Mouse (Mus musculus) left cerebral cortex, postnatal 14 days (tissue): ENCODE results near the gene Ttc9b. TPM values are rescaled to one million over a fixed set of nuclear protein-coding genes. Genes with fewer than 3 reads are reported as not detected.
A peak's percentile ranks its signal among the peaks of the same experiment; 100 is the strongest.
"Not testable (repeated sequence)": the region's sequence is repeated elsewhere in the genome, so short reads cannot be mapped to it uniquely, and the experiment has no call there.

ENCODE experiments used
- DNase-seq, 2 experiments: peaks; one replicate each; pipeline ENCODE4 v3.0.0; 2021 to 2022; ENCODE audit warnings: low spot score in 2 of 2, mixed read lengths in 1 of 2
- intact Hi-C: fragments of 180-260 bp; cut with DNase I; formaldehyde crosslinking; loops from one replicate; pipeline ENCODE4 v1.15.1; 2025
- long read RNA-seq, 2 experiments: library from polyadenylated mRNA; stranded (forward); transcript quantifications; one replicate each; pipeline ENCODE4 v2.0.0; 2021
- total RNA-seq, 2 experiments: library from RNA; stranded (reverse); gene quantifications; 2 replicates each; pipeline ENCODE4 v1.2.3; 2021

Gene Ttc9b
- 100 to 1,000 TPM; 158 to 159 TPM for total RNA-seq
- long read RNA-seq, experiment 1, transcript Ttc9b-201 (3 exons, 2,052 nt) = major isoform, 429 of 443 reads
- long read RNA-seq, experiment 1, partial matches to known transcripts = 1 of 443 reads
- long read RNA-seq, experiment 1, other reads (novel, unspliced or antisense) = 13 of 443 reads
- long read RNA-seq, experiment 2, transcript Ttc9b-201 (3 exons, 2,052 nt) = major isoform, 311 of 322 reads
- long read RNA-seq, experiment 2, partial matches to known transcripts = 8 of 322 reads
- long read RNA-seq, experiment 2, other reads (novel, unspliced or antisense) = 3 of 322 reads

DNA sequence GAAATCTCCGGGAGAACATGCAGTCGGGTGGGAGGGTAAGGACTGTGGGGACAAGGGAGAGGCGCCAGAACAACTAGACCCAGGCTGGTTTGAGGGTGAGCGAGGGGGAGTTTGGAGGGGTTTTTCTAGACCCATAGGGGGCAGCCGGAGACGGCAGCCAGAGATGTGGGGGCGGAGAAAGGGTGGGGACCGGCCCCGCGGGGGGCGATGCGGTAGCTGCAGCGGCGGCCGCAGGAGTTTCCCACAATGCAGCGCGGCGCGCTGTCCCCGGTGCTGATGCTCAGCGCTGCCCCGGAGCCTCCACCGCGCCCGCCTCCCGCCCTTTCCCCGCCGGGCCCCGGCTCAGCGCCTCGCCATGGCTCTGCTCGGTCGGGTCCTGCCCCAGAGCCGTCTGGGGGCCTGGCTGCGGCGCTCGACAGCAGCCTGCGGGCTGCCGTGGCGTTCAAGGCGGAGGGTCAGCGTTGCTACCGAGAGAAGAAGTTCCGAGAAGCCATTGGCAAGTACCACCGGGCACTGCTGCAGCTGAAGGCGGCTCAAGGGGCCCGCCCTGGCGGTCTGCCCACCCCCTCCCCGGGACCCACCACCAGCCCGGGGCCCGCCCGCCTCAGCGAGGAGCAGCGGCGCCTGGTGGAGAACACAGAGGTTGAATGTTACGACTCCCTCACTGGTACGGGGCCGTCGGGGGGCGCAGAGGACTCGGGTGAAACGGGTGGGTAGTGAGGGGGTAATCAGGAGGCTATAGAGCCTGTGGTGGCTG lies at the start of gene Ttc9b:
Ttc9b (plus strand) TSS at position 235 of the 757 bp plus-strand sequence.
- intact Hi-C loops = loop anchor here (2.0 to 5.0 kb wide), 2 partner anchors 31 to 62 kb away; partner anchors contain the start of gene Akt2
- DNase-seq = peak; percentile 79 to 84

DNA sequence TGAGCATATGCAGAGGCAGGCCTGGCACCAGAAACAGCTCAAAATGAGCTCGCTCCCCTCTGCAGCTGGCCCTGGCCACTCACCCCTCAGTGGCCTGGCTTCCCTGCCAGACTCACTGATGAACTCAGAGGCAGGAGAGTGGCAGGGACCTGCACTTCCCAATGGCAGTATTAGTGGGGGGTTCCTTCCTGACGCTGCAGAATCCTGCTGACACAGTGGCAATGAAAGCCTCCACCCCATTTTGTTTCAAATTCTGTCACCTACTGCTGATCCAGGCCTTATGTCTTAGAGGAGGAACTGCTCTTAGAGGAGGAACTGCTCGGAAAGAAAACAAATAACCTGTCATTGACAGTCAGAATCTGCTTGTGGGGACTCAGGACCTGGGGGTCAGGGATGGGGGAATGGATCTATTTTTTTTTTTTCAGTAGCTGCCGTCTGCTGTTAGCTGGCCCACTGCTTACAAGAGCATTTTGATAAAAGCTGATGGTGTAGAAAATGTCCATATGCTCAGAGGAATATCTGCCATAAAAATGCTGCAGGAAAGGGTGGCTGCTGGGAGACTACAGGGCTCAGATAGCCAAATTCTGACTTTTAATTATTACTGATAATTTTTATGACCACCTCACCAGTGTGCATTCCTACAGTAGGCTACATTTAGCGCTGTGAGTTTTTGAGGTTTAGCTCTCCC lies 48.9 kb upstream of the Ttc9b start:
- intact Hi-C loops = no loop called here
- DNase-seq = no peak

DNA sequence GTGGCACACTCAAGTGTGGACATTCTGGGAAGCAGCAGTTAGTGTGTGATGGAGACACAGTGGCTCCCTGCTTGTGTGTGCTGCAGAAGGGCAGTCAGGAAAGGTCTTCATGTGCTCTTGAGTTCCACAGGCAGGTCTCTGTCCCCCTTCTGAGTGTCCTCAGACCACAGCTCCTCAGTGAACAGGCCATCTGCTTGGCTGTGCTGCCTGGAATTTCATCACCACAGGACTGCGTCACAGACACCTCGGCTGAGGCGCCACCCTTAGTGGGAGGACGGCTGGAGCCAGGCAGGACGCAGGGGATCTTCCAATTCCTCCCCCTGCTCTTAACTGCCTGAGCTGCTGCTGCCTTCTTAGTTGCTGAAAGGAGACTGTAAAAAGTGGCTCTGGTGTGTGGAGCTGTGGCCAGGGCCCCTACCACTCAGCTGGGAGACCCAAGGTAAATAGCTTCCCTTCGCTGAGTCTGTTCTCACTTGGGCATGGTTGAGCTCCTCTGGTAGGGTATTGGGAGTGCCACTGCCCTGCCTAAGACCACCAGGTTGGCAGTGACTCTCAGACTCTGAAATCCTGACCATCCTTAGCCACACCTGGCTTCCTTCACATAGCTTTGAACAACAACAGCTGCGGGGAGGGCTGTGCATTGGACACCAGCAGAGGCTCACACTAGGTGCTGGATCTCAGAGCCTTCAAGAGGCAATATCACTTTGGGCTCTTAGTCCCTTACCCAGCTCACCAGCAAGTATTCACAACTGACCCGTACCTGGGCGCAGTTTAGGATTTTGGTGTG lies 48.0 kb upstream of the Ttc9b start:
- intact Hi-C loops = no loop called here
- DNase-seq = peak; percentile 72 to 79

DNA sequence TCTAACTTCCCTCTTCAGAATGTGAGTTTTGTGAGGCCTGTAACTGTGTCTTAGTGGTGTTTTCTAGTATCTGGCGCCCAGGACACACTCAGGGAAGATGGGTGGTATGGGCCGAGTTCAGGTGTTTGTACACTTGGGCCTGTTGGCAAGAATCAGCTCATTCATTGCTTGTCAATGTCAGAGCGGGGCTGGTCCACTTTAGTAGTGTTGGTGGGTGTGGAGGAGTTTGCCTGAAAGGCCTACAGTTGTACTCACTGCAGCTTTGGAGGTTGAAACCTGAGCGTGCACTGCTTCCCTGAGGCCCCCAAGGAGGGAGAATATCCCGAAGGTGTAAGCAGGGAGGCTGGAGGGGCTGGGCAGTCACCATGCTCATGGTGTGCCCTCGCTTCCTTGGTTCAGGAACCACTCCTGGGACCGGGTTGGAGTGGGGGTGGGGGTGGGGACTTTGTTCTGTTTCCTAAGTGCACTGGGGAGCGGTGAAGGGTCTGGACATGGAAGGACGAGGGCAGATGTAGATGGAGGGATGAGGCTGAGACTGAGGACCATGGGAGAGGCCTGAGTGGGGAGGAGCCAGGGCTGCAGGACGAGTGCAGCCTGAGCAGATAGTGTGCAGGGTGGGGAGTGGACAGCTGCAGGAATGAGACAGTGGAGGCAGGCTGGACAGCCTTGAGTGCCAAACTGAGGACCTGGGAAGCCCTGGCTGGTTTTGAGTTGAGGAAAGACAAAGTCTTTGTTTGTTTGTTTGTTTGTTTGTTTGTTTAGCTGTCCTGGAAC lies 47.0 kb upstream of the Ttc9b start:
- intact Hi-C loops = no loop called here
- DNase-seq = no peak

DNA sequence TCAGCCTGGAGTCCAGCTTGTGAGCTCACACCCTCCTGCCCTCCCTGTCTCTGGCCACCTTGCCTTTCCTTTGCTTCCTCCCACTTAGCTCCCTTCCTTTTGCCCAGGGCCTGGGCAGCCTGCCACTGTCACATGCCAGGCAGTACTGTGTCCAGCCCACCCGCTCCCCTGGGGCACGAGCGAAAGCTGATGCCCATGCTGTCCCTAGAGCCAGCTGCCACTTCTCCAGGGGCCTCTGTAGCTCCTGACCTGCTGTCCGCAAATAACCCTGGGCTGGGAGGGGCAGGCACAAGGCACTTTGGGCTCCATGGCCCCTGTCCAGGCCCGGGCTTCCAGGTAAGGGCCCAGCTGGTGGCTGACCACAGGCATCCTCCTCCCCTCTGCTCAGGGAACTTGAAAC lies 46.1 kb upstream of the Ttc9b start:
- peak in 1 of 2 experiments; percentile 49 for DNase-seq
- intact Hi-C loops = no loop called here

DNA sequence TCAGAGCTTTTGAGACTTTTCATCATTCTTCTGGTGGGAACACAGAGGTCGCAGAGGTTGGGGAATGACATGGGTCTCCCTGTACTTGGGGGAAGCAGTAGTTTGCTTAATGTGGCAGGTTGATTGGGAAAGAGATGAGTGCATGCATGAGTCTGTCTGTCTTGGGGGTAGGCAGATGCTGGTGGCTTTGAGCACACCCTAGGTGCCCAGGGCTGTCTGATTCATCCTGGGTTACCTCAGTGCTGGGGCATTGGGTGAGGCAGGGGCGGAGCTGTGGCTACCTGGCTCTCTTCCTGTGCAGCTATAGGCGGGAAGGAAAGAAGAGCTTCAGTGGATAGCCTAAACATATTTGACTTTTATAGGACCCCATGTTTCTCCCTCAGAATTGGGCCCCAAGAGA lies 45.6 kb upstream of the Ttc9b start:
- intact Hi-C loops = no loop called here
- no peak for DNase-seq

DNA sequence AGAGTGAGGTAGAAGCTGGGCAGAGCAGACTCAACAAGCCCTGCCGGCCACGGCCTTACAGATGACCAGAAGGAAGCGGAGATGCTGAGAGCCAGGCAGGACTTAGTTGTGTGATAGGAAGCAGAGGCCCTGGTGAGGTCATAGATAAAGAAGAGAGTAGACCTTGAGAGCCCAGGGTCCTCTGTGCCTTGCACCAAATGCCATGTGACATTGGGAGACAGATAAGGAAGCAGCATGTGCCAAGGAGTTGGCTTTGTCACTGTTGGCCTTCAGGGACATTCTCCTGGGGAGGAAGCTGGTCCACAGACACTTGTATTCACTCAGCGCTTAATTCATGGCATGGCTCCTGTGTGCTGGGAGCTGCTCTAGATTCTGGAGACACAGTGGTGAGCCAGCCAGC lies 44.4 kb upstream of the Ttc9b start:
- intact Hi-C loops = no loop called here
- DNase-seq = no peak

DNA sequence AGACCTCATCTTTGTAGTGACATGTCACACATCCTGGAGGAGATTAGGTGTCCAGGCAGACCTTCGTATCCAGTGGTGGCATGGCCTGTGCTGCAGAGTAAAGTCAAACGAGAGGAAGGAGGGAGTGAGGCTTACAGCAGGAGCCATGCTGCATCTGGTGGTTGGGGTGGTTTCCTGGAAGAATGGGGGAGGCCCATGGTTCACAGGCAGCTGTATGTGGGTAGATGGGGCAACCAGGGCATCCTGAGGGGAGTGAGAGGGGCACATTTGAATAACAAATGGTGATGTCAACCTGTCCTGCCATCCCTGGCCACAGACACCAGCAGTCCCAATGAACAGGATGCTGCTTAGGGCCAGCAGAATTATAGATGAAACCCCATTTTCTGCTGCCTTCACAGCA lies 44.0 kb upstream of the Ttc9b start:
- no peak for DNase-seq
- intact Hi-C loops = no loop called here

DNA sequence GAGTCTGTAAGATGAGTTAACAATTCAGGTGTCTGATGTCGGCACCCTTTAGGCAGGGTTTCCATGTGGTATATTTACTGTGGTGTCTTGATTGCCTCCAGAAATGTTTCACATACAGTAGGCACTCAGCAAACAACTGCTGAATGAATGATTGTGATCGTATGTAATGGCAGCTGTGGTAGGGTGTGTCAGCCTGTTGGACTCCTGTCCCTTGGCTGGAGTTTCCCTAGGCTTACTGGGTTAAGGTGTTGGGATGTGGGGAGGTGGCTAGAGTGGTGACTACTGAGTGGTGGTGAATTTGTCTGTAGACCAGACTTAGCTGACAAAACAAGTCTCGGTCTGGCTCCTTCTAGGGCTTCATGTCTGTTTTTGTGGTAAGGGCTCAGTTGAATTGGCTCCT lies 43.3 kb upstream of the Ttc9b start:
- DNase-seq = no peak
- intact Hi-C loops = no loop called here

DNA sequence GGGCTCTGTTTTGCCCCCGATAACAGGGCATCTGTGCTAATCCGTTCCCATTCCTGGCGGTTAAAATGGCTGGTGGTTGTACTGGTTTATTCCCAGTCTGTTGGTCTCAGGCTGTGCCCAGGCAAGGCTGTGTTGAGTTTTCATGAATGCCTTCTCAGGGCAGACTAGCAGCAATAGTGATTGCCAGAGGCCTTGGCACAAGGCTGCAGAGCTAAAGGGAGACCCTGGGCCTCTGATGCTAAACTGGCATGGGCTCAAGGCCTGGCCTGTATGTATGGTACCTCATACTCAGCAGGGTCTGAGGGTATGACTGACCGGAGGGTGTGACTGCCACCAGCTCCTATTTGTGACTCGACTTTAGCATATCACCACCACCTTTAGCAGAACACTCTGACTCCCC lies 42.8 kb upstream of the Ttc9b start:
- no peak for DNase-seq
- intact Hi-C loops = no loop called here

DNA sequence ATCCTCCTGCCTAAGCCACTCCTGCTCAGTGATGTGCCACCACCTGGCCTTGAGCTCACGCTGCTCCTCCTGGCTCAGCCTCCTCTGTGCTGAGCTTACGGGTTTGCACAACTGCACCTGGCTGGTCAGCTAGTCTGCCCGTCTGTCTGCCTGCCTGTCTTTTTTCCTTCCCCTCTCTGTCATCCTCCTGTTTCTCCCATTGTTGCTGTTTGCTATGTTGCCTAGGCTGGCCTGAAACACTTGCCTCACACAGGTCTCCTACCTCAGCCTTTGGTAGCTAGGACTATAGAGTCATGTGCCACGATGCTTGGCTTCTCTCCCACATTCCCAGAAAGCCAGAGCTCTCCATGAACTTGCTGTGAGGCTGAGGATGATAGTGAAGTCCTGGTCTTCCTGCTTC lies 40.8 kb upstream of the Ttc9b start:
- intact Hi-C loops = no loop called here
- DNase-seq = no peak

DNA sequence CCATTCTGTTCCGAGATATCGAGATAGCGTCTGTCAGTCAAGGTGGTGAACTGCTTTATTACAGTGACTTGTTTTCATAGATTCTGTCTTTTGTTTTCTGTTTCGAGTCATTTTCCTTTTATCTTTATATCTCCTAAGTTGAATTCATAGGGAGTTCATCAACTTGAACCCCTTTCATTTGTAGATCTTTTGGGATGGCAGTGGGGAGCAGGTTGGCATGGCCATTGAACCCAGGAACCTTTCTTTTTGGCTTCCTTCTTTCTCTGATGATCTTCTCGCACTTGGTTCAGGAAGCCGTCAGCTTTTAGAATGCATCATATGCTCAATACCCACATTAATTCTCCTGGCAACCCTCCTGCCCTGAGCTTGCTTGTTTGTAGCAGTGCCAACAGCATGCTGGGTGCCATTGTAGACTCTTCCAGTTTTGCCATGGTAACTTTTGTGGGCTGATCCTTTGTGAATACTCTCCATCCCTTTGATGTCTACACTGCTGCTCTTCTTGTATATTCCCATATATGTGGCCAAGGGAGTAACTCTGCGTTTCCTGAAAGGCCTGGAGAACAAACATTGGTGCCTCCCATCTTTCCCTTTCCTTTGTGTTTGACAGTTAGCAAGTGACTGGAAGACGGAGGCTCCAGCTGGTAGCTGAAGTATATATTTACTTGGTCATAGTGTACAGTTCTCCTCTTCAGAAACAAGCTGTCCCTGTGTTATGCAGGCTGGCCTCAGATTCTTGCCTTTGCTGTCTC lies 39.8 kb upstream of the Ttc9b start:
- intact Hi-C loops = no loop called here
- peak; percentile 60 to 69 for DNase-seq

DNA sequence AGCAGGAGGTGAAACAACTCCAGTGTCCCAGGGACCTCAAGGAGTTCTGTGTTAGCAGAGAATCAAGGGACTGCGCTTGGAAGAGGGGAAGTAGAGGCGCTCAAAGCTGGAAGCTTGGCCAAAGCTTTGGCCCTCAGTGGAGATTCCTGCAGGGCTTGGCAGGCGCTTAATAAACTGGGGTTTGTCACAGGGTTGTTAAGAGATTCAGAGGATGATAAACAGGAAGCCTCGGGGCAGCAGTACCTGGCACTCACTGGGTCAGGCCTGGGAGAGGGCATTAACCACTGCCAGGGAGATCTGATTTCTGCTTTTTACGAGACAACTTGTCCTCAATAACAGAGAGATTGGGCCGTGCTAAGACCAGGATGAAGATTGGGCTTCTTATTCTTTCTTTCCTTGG lies 32.7 kb upstream of the Ttc9b start:
- intact Hi-C loops = no loop called here
- no peak for DNase-seq

DNA sequence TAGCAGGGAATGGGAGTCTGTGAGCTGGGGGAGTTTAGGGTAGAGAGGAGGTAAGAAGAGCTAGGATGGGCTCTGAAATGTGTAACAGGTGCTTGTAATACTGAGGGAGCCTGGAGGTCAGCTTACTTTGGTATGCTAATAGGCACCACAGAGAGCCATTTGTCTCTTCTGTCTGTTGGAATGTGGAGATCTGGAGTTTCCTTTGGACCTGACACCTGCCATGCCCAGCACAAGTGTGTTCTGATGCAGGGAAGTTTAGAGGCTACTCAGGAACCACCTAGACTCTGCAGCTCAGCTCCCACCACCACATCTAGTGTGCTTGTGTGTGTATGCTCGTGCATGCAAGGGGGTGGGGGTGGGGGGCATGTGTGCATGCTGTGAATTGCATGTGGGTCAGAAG lies 31.5 kb upstream of the Ttc9b start:
- DNase-seq = no peak
- intact Hi-C loops = no loop called here

DNA sequence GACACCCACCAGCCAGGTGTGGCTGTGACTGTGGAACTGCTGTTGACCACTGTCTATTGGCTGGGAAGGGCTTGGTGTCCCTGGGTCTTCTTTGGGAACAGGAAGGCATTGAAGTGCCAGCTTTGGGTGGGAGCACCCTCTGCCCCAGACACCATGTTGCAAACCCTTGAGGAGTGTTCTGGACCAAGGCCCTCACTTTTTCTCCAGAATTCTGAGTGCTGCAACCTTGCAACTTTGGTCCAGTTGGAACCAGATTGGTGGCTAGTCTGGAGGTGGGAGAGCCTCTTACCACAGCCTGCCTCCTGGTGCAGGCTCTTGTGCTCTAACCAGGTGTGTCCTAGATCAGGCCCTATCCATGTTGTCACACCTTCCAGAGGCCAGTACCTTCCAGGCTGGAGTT lies 28.7 kb upstream of the Ttc9b start:
- intact Hi-C loops = no loop called here
- no peak for DNase-seq

DNA sequence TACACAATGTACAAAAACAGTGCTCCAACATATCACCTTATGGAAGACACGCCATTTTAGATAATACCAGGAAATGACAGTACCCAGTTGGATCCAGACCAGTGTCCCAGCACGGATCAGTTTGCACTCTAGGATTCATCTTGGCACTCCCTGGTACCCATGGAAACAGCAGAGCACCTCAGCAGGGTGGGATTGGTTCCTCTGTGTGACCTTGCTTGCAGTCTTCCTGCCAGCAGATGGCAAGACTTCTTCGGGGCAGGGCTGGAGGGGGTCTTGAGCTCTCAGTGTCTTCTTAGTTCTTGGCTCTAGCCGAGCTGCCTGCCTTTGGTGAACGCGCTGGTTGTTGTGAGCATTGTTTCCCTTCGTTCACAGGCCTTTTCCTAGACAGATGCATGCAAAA lies 26.0 kb upstream of the Ttc9b start:
- intact Hi-C loops = no loop called here
- DNase-seq = no peak

DNA sequence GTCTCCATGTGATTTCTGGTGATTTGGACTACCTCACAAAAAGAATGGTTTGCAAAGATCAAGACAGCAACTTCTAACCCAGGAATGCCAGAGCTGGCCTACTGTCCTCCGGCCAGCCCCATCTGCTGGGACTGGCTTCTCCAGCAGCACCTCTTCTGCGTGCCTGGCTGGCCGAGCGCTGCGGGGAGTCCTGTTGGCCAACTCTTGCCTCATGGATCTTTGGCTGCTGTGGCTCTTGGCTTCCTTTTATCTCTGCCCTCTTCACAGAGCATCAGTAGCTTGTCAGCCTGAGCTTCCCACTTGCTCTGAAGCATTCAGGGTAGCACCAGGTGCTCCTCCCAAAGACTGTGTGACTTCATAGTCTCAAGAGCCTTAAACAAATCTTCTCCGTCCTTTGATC lies 25.5 kb upstream of the Ttc9b start:
- intact Hi-C loops = no loop called here

DNA sequence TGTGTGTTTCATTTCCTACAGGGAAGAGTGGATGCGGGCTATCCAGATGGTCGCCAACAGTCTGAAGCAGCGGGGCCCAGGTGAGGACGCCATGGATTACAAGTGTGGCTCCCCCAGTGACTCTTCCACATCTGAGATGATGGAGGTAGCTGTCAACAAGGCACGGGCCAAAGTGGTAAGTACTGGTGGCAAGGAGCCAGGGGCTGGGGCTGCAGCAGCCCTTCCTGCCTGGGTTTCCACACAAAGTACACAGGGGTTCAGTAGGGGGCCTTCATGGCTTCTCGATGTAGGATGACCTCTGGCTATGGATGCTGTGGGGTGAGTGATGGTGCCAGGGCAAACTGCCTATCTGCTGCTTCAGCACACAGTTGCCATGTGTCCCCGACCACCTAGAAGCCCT lies 24.9 kb upstream of the Ttc9b start:
- DNase-seq = not testable (repeated sequence)

More for the DNA sequence above, 25.5 kb upstream of the Ttc9b start:
- no peak for DNase-seq

More for the DNA sequence above, 24.9 kb upstream of the Ttc9b start:
- intact Hi-C loops = not testable (repeated sequence)
